Mouse (Mus musculus): ENCODE data around the gene Msi2. TPM values are rescaled to one million over a fixed set of nuclear protein-coding genes. Genes with fewer than 3 reads are reported as not detected.

Msi2 gene
- total RNA-seq, 1 experiment from 2014 or later, result 72.0 TPM

GRCm38 (mm10) chr11:88424034-88424767 lies 294.1 kb downstream of the Msi2 start:
- ATAC-seq (replicated peaks; ENCODE audit: insufficient number of reproducible peaks, low FRiP score, low TSS enrichment, poor library complexity, severe bottlenecking), result no peak

- ATAC-seq (replicated peaks; ENCODE audit: insufficient number of reproducible peaks, low FRiP score, low TSS enrichment, poor library complexity, severe bottlenecking), result no peak
These were observed 297.2 kb downstream of the Msi2 start for GRCm38 (mm10) chr11:88421057-88421578.

GRCm38 (mm10) chr11:88419657-88420366 lies 298.5 kb downstream of the Msi2 start:
- ATAC-seq (replicated peaks; ENCODE audit: insufficient number of reproducible peaks, low FRiP score, low TSS enrichment, poor library complexity, severe bottlenecking), result no peak

GRCm38 (mm10) chr11:88419064-88419463 lies 299.2 kb downstream of the Msi2 start:
- no peak for ATAC-seq (replicated peaks; ENCODE audit: insufficient number of reproducible peaks, low FRiP score, low TSS enrichment, poor library complexity, severe bottlenecking)

GRCm38 (mm10) chr11:88414157-88414870 lies 304.0 kb downstream of the Msi2 start:
- ATAC-seq (replicated peaks; ENCODE audit: insufficient number of reproducible peaks, low FRiP score, low TSS enrichment, poor library complexity, severe bottlenecking), result no peak

- ATAC-seq (replicated peaks; ENCODE audit: insufficient number of reproducible peaks, low FRiP score, low TSS enrichment, poor library complexity, severe bottlenecking), result no peak
These were observed 305.8 kb downstream of the Msi2 start for GRCm38 (mm10) chr11:88412423-88413094.

- ATAC-seq (replicated peaks; ENCODE audit: insufficient number of reproducible peaks, low FRiP score, low TSS enrichment, poor library complexity, severe bottlenecking), result no peak
These were observed 310.0 kb downstream of the Msi2 start for GRCm38 (mm10) chr11:88408305-88408704.

- ATAC-seq (replicated peaks; ENCODE audit: insufficient number of reproducible peaks, low FRiP score, low TSS enrichment, poor library complexity, severe bottlenecking), result no peak
These were observed 311.9 kb downstream of the Msi2 start for GRCm38 (mm10) chr11:88406408-88406915.

- no peak for ATAC-seq (replicated peaks; ENCODE audit: insufficient number of reproducible peaks, low FRiP score, low TSS enrichment, poor library complexity, severe bottlenecking)
These were observed 313.3 kb downstream of the Msi2 start for GRCm38 (mm10) chr11:88404816-88405613.

GRCm38 (mm10) chr11:88404247-88404677 lies 314.1 kb downstream of the Msi2 start:
- no peak for ATAC-seq (replicated peaks; ENCODE audit: insufficient number of reproducible peaks, low FRiP score, low TSS enrichment, poor library complexity, severe bottlenecking)

GRCm38 (mm10) chr11:88402290-88402689 lies 316.0 kb downstream of the Msi2 start:
- no peak for ATAC-seq (replicated peaks; ENCODE audit: insufficient number of reproducible peaks, low FRiP score, low TSS enrichment, poor library complexity, severe bottlenecking)

- no peak for ATAC-seq (replicated peaks; ENCODE audit: insufficient number of reproducible peaks, low FRiP score, low TSS enrichment, poor library complexity, severe bottlenecking)
These were observed 317.0 kb downstream of the Msi2 start for GRCm38 (mm10) chr11:88401333-88401732.

GRCm38 (mm10) chr11:88400926-88401325 lies 317.4 kb downstream of the Msi2 start:
- no peak for ATAC-seq (replicated peaks; ENCODE audit: insufficient number of reproducible peaks, low FRiP score, low TSS enrichment, poor library complexity, severe bottlenecking)

- ATAC-seq (replicated peaks; ENCODE audit: insufficient number of reproducible peaks, low FRiP score, low TSS enrichment, poor library complexity, severe bottlenecking), result no peak
These were observed 318.1 kb downstream of the Msi2 start for GRCm38 (mm10) chr11:88400235-88400634.

- ATAC-seq (replicated peaks; ENCODE audit: insufficient number of reproducible peaks, low FRiP score, low TSS enrichment, poor library complexity, severe bottlenecking), result no peak
These were observed 318.9 kb downstream of the Msi2 start for GRCm38 (mm10) chr11:88399431-88399830.

GRCm38 (mm10) chr11:88399028-88399427 lies 319.3 kb downstream of the Msi2 start:
- ATAC-seq (replicated peaks; ENCODE audit: insufficient number of reproducible peaks, low FRiP score, low TSS enrichment, poor library complexity, severe bottlenecking), result no peak

GRCm38 (mm10) chr11:88395076-88395990 lies 323.0 kb downstream of the Msi2 start:
- ATAC-seq (replicated peaks; ENCODE audit: insufficient number of reproducible peaks, low FRiP score, low TSS enrichment, poor library complexity, severe bottlenecking), result no peak

Data from monocyte, adult 5-6 weeks (primary cell).